Mouse (Mus musculus) brain, embryonic 14.5 days (tissue): ENCODE measurements around the gene Art4.

Experiments used
- CTCF ChIP-seq: fragments of 200-500 bp; IDR thresholded peaks from 2 replicates; pipeline ENCODE4 v1.5.1; 2012; ENCODE audit warnings: inconsistent platforms, mild to moderate bottlenecking, moderate library complexity, borderline replicate concordance; ENCODE audit not compliant: insufficient read depth, insufficient read length; ENCODE audit errors: extremely low read depth
- POLR2A ChIP-seq: fragments of 200-500 bp; IDR thresholded peaks from 2 replicates; pipeline ENCODE4 v1.6.1; 2012; ENCODE audit warnings: mild to moderate bottlenecking, inconsistent platforms, borderline replicate concordance; ENCODE audit not compliant: poor library complexity, insufficient read depth, insufficient read length, severe bottlenecking; ENCODE audit errors: extremely low read depth

- TF ChIP-seq CTCF = no peak
- no peak for TF ChIP-seq POLR2A
These were observed 40.3 kb upstream of the Art4 start for GRCm38 (mm10) chr6:136897789-136898188.
